Comparison of ENCODE assay signal across 26 mouse cellular contexts in genomic region chr7:44297501-44297900, GRCm38 (mm10). TPM values are rescaled to one million over a fixed set of nuclear protein-coding genes. Genes with fewer than 3 reads are reported as not detected.
"Had no signal": no experiment of that assay in that cellular context is flagged by ENCODE, and none has a peak within 500 bp of the region (broad histone marks: within the 10 kb centered on the region; RNA-seq: fewer than 3 reads in every experiment).

No protein-coding gene starts in this region.

RNA-seq across cellular contexts. Expression of gene Gm15517, which starts 36.3 kb away (rescaled TPM):
- polyA plus RNA-seq: heart, embryonic 11.5 days; heart, embryonic 12.5 days; heart, embryonic 13.5 days; heart, embryonic 14.5 days; heart, embryonic 15.5 days; heart, embryonic 16.5 days; heart, postnatal 0 days; hindbrain, embryonic 10.5 days; hindbrain, embryonic 11.5 days; hindbrain, embryonic 12.5 days; hindbrain, embryonic 13.5 days; hindbrain, embryonic 14.5 days; hindbrain, embryonic 16.5 days; hindbrain, postnatal 0 days; inflammation-experienced regulatory T-cells, adult 6 months; intestine, embryonic 14.5 days; intestine, embryonic 15.5 days; intestine, embryonic 16.5 days; intestine, postnatal 0 days; kidney, adult 2 months; kidney, embryonic 14.5 days; kidney, embryonic 15.5 days; kidney, embryonic 16.5 days; kidney, postnatal 0 days; large intestine, adult 2 months had no signal

RNA-seq across cellular contexts. Expression of gene Acp4, which starts 40.3 kb away (rescaled TPM):
- polyA plus RNA-seq: heart, embryonic 11.5 days; heart, embryonic 12.5 days; heart, embryonic 13.5 days; heart, embryonic 14.5 days; heart, embryonic 15.5 days; heart, embryonic 16.5 days; heart, postnatal 0 days; hindbrain, embryonic 11.5 days; hindbrain, embryonic 12.5 days; hindbrain, embryonic 14.5 days; hindbrain, embryonic 15.5 days; hindbrain, embryonic 16.5 days; inflammation-experienced regulatory T-cells, adult 6 months; intestine, embryonic 14.5 days; intestine, embryonic 15.5 days; intestine, embryonic 16.5 days; intestine, postnatal 0 days; kidney, adult 2 months; kidney, embryonic 14.5 days; kidney, embryonic 16.5 days; kidney, postnatal 0 days; large intestine, adult 2 months had no signal
